Mouse (Mus musculus): ENCODE results near the gene Gm12666. TPM values are rescaled to one million over a fixed set of nuclear protein-coding genes. Genes with fewer than 3 reads are reported as not detected.
"Not testable (repeated sequence)": the region's sequence is repeated elsewhere in the genome, so short reads cannot be mapped to it uniquely, and the experiment has no call there.

Gm12666 gene
- polyA plus RNA-seq (2015; fragmentation: Nextera tagmentation; extraction: Ambion mirVana) = not detected in 2 replicates

GRCm38 (mm10) chr4:92191649-92192048 lies at the start of gene Gm12666:
Gene Gm12666, minus strand, starts transcription at chr4:92191749.
- H3K9ac ChIP-seq; H3K4me3 ChIP-seq (replicated peaks); H3K27me3 ChIP-seq (replicated peaks); H3K9me3 ChIP-seq; H3K4me1 ChIP-seq; H3K36me3 ChIP-seq; H3K27ac ChIP-seq; H3K4me2 ChIP-seq; ATAC-seq (ENCODE audit: insufficient read depth, low FRiP score, low read depth): not testable (repeated sequence)
- 76% methylated on average over 1 of the region's 1 CpGs for WGBS

- Histone ChIP-seq H3K36me3 (no peaks in the 10 kb centered on the region), H3K4me2 (no peak overlapping the region), H3K4me3 (replicated peaks) (no peak overlapping the region), H3K27ac (no peak overlapping the region), H3K9ac (no peak overlapping the region), H3K27me3 (replicated peaks) (no peaks in the 10 kb centered on the region), H3K9me3 (no peaks in the 10 kb centered on the region), H3K4me1 (no peaks in the 10 kb centered on the region)
- ATAC-seq (ENCODE audit: insufficient read depth, low FRiP score, low read depth) = no peak
- 61% methylated on average over 2 of the region's 2 CpGs for WGBS
Measured at GRCm38 (mm10) chr4:92226326-92226725, 34.8 kb upstream of the Gm12666 start.

GRCm38 (mm10) chr4:92216286-92216685 lies 24.7 kb upstream of the Gm12666 start:
- Histone ChIP-seq H3K36me3 (no peaks in the 10 kb centered on the region), H3K4me2 (no peak overlapping the region), H3K9ac (no peak overlapping the region), H3K4me3 (replicated peaks) (no peak overlapping the region), H3K27ac (no peak overlapping the region), H3K9me3 (no peaks in the 10 kb centered on the region), H3K4me1 (no peaks in the 10 kb centered on the region), H3K27me3 (replicated peaks) (no peaks in the 10 kb centered on the region)
- WGBS = 61% methylated on average over 1 of the region's 1 CpGs
- ATAC-seq (ENCODE audit: insufficient read depth, low FRiP score, low read depth) = no peak

GRCm38 (mm10) chr4:92152646-92153045 lies 38.9 kb downstream of the Gm12666 start:
- WGBS = 84% methylated on average over 1 of the region's 1 CpGs
- ATAC-seq (ENCODE audit: insufficient read depth, low FRiP score, low read depth) = no peak
- Histone ChIP-seq H3K27me3 (replicated peaks) (no peaks in the 10 kb centered on the region), H3K9me3 (no peaks in the 10 kb centered on the region), H3K4me1 (no peaks in the 10 kb centered on the region), H3K4me2 (no peak overlapping the region), H3K27ac (no peak overlapping the region), H3K9ac (no peak overlapping the region), H3K36me3 (no peaks in the 10 kb centered on the region), H3K4me3 (replicated peaks) (no peak overlapping the region)

- no peaks in the 10 kb centered on the region for H3K36me3 ChIP-seq
- no peak for ATAC-seq (ENCODE audit: insufficient read depth, low FRiP score, low read depth)
Measured at GRCm38 (mm10) chr4:92147134-92147533, 44.4 kb downstream of the Gm12666 start, which contains the start of gene Izumo3. Gene Izumo3, minus strand, starts transcription at chr4:92147234.

More at GRCm38 (mm10) chr4:92147134-92147533, 44.4 kb downstream of the Gm12666 start, which contains the start of gene Izumo3:
- no peaks in the 10 kb centered on the region for H3K27me3 ChIP-seq (replicated peaks)
- H3K4me1 ChIP-seq = no peaks in the 10 kb centered on the region
- H3K9ac ChIP-seq = no peak within 1 kb of the TSS
- no peak within 1 kb of the TSS for H3K4me2 ChIP-seq
- H3K9me3 ChIP-seq = no peaks in the 10 kb centered on the region
- no peak within 1 kb of the TSS for H3K27ac ChIP-seq
- H3K4me3 ChIP-seq (replicated peaks) = no peak within 1 kb of the TSS

Other genes with a start within 250 kb of the Gm12666 start
- gene Izumo3, start 44.5 kb downstream of the Gm12666 start, polyA plus RNA-seq (2015; fragmentation: Nextera tagmentation; extraction: Ambion mirVana) = not detected in 2 replicates